Mouse (Mus musculus): ENCODE measurements around the gene Thegl.

The Thegl gene

GRCm38 (mm10) chr5:77052616-77053015, 36.8 kb downstream of the Thegl start:
- DNase-seq (ENCODE audit: low spot score) = no peak

- DNase-seq (ENCODE audit: low spot score) = no peak
Measured at GRCm38 (mm10) chr5:77056881-77057440, 41.1 kb downstream of the Thegl start.

GRCm38 (mm10) chr5:77060363-77060762, 44.5 kb downstream of the Thegl start:
- DNase-seq (ENCODE audit: low spot score) = no peak

- DNase-seq (ENCODE audit: low spot score) = peak; percentile 69
Measured at GRCm38 (mm10) chr5:77061372-77062038, 45.7 kb downstream of the Thegl start.

GRCm38 (mm10) chr5:77067321-77067720, 51.5 kb downstream of the Thegl start:
- DNase-seq (ENCODE audit: low spot score) = no peak

- DNase-seq (ENCODE audit: low spot score) = no peak
Measured at GRCm38 (mm10) chr5:77070987-77071386, 55.2 kb downstream of the Thegl start.

GRCm38 (mm10) chr5:77071626-77072025, 55.8 kb downstream of the Thegl start:
- no peak for DNase-seq (ENCODE audit: low spot score)

- no peak for DNase-seq (ENCODE audit: low spot score)
Measured at GRCm38 (mm10) chr5:77073794-77074193, 58.0 kb downstream of the Thegl start.

GRCm38 (mm10) chr5:77074914-77075313, 59.1 kb downstream of the Thegl start:
- peak; percentile 35 for DNase-seq (ENCODE audit: low spot score)

- no peak for DNase-seq (ENCODE audit: low spot score)
Measured at GRCm38 (mm10) chr5:77075951-77076350, 60.1 kb downstream of the Thegl start.

- no peak for DNase-seq (ENCODE audit: low spot score)
Measured at GRCm38 (mm10) chr5:77080761-77081160, 64.9 kb downstream of the Thegl start.

- DNase-seq (ENCODE audit: low spot score) = no peak
Measured at GRCm38 (mm10) chr5:77082735-77083134, 66.9 kb downstream of the Thegl start.

- DNase-seq (ENCODE audit: low spot score) = no peak
Measured at GRCm38 (mm10) chr5:77084418-77084817, 68.6 kb downstream of the Thegl start.

GRCm38 (mm10) chr5:77085753-77086450, 70.1 kb downstream of the Thegl start:
- no peak for DNase-seq (ENCODE audit: low spot score)

- no peak for DNase-seq (ENCODE audit: low spot score)
Measured at GRCm38 (mm10) chr5:77086541-77086940, 70.7 kb downstream of the Thegl start.

GRCm38 (mm10) chr5:77087122-77087521, 71.3 kb downstream of the Thegl start:
- no peak for DNase-seq (ENCODE audit: low spot score)

- DNase-seq (ENCODE audit: low spot score) = peak; percentile 33
Measured at GRCm38 (mm10) chr5:77089294-77089693, 73.5 kb downstream of the Thegl start.

GRCm38 (mm10) chr5:77089901-77090300, 74.1 kb downstream of the Thegl start:
- no peak for DNase-seq (ENCODE audit: low spot score)

- DNase-seq (ENCODE audit: low spot score) = no peak
Measured at GRCm38 (mm10) chr5:77090521-77091096, 74.8 kb downstream of the Thegl start.

- no peak for DNase-seq (ENCODE audit: low spot score)
Measured at GRCm38 (mm10) chr5:77091923-77092322, 76.1 kb downstream of the Thegl start.

GRCm38 (mm10) chr5:77092531-77092930, 76.7 kb downstream of the Thegl start:
- DNase-seq (ENCODE audit: low spot score) = no peak

GRCm38 (mm10) chr5:77093961-77094360, 78.1 kb downstream of the Thegl start:
- DNase-seq (ENCODE audit: low spot score) = no peak
